17 mouse cellular contexts compared by ENCODE assay signal in genomic region chr6:11796361-11796760, GRCm38 (mm10).
"Had no signal": no experiment of that assay in that cellular context is flagged by ENCODE, and none has a peak within 500 bp of the region (broad histone marks: within the 10 kb centered on the region; RNA-seq: fewer than 3 reads in every experiment).

No protein-coding gene starts in this region.

- ATAC-seq: hindbrain, embryonic 16.5 days; inflammation-experienced regulatory T-cells, adult 6 months; intestine, embryonic 15.5 days; intestine, postnatal 0 days; liver, embryonic 12.5 days had no signal

- DNase-seq: gastrocnemius, postnatal 14 days; gastrocnemius, postnatal 36 days; heart, adult 18-20 months; heart, postnatal 10 days; heart, postnatal 4 days; kidney, adult 18-20 months; kidney, adult 8-10 months; kidney, postnatal 10 days; kidney, postnatal 36 days; layer of hippocampus, adult 9-11 months; layer of hippocampus, postnatal 36 days; left cerebral cortex, postnatal 4 days had no signal
